Mouse (Mus musculus): ENCODE measurements at regions not wholly inside any gene's neighbourhood (a gene's known extent, or its start where the extent isn't known, plus 50 kb on each side); places are given as distances from the start of the nearest gene placed in this dataset.

- Histone ChIP-seq H3K27me3 (ENCODE audit: control insufficient read depth, insufficient read depth, low read length) (no peaks in the 10 kb centered on the region), H3K4me1 (ENCODE audit: control insufficient read depth, insufficient read depth, low read length) (peaks cover 18% of the 10 kb centered on the region), H3K9me3 (replicated peaks; ENCODE audit: control insufficient read depth, low read length) (no peaks in the 10 kb centered on the region), H3K4me3 (ENCODE audit: low read depth, low read length) (no peak overlapping the region), H3K27ac (ENCODE audit: low read depth, low read length) (peak overlapping the region; percentile 88), H3K36me3 (ENCODE audit: control insufficient read depth, insufficient read depth, low read length) (no peaks in the 10 kb centered on the region), H3K4me2 (no peak overlapping the region), H3K9ac (ENCODE audit: low read depth, low read length) (no peak overlapping the region)
- peak; percentile 83 for ATAC-seq (replicated peaks; ENCODE audit: insufficient number of reproducible peaks, low FRiP score, low TSS enrichment)
- 11% methylated on average over 2 of the region's 2 CpGs for WGBS (ENCODE audit: insufficient replicate concordance)
Measured at GRCm38 (mm10) chr3:58166628-58167027, 247.9 kb upstream of the Tsc22d2 start.

GRCm38 (mm10) chr3:58167121-58167520 is 247.4 kb upstream of the Tsc22d2 start:
- no peak overlapping the region for H3K4me3 ChIP-seq (ENCODE audit: low read depth, low read length)
- ATAC-seq (replicated peaks; ENCODE audit: insufficient number of reproducible peaks, low FRiP score, low TSS enrichment) = no peak
- no peaks in the 10 kb centered on the region for H3K27me3 ChIP-seq (ENCODE audit: control insufficient read depth, insufficient read depth, low read length)
- no peak overlapping the region for H3K4me2 ChIP-seq
- peaks cover 15% of the 10 kb centered on the region for H3K4me1 ChIP-seq (ENCODE audit: control insufficient read depth, insufficient read depth, low read length)
- peak overlapping the region; percentile 88 for H3K27ac ChIP-seq (ENCODE audit: low read depth, low read length)
- 30% methylated on average over 3 of the region's 3 CpGs for WGBS (ENCODE audit: insufficient replicate concordance)
- H3K9me3 ChIP-seq (replicated peaks; ENCODE audit: control insufficient read depth, low read length) = no peaks in the 10 kb centered on the region
- no peaks in the 10 kb centered on the region for H3K36me3 ChIP-seq (ENCODE audit: control insufficient read depth, insufficient read depth, low read length)
- H3K9ac ChIP-seq (ENCODE audit: low read depth, low read length) = no peak overlapping the region

DNA sequence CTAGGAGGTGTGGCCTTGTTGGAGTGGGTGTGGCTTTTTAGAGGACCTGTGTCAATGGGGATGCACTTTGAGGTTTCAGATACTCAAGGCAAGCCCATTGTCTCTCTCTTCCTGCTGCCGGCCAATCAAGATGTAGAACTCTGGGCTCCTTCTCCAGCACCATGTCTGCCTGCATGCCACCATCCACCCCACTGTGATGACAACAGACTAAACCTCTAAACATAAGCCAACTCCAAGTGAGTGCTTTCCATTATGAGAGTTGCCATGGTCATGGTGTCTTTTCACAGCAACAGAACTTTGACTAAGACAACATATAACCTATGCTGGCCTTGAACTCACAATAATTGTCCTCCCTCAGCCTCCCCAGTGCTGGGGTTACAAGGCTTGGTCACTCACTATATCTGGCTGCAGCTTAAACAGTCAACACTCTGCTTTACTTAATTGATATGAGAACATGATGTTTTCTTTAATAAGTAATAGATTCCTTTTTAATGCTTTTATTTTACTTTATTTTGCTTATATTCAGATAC is 246.7 kb upstream of the Tsc22d2 start:
- Histone ChIP-seq H3K4me1 (ENCODE audit: control insufficient read depth, insufficient read depth, low read length) (peaks cover 15% of the 10 kb centered on the region), H3K27ac (ENCODE audit: low read depth, low read length) (peak overlapping the region; percentile 52; the same call in 1 of the 2 replicates), H3K27me3 (ENCODE audit: control insufficient read depth, insufficient read depth, low read length) (no peaks in the 10 kb centered on the region), H3K4me3 (ENCODE audit: low read depth, low read length) (no peak overlapping the region), H3K9me3 (replicated peaks; ENCODE audit: control insufficient read depth, low read length) (no peaks in the 10 kb centered on the region), H3K36me3 (ENCODE audit: control insufficient read depth, insufficient read depth, low read length) (no peaks in the 10 kb centered on the region), H3K4me2 (no peak overlapping the region), H3K9ac (ENCODE audit: low read depth, low read length) (no peak overlapping the region)
- ATAC-seq (replicated peaks; ENCODE audit: insufficient number of reproducible peaks, low FRiP score, low TSS enrichment) = no peak
- whole genome bisulfite sequencing (ENCODE audit: insufficient replicate concordance) = 76% methylated on average over 1 of the region's 1 CpGs

DNA sequence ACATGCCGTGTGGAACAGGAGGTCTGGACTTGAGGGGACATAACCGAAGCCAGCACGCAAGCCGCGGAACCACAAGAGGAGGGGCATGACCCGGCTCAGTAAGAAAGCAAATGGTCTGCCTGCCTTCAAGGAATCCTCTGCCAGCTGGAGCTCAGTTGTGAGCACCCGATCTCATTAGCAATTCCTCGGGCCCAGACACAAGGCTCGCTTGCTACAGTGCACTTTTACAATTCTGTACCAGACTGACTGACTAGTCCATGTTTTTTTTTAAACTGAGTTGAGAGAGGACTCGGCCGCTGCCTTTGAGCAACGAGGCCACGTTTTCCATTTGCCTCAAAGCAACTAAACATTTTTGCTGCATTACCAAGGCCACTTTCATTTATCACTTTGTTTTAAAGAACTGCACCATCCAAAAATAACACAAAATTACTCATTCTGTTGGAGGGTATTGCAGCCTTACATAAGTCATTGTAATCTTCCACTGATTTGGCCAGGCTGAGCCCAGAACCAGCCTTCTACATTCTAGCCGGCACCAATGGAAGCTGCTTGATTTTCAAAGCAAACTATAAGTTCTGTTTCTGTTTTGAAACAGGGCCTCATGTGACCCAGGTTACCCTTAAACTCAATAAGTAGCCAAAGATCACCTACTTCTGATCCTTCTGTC is 245.9 kb upstream of the Tsc22d2 start:
- Histone ChIP-seq H3K9me3 (replicated peaks; ENCODE audit: control insufficient read depth, low read length) (no peaks in the 10 kb centered on the region), H3K36me3 (ENCODE audit: control insufficient read depth, insufficient read depth, low read length) (no peaks in the 10 kb centered on the region), H3K4me2 (no peak overlapping the region), H3K9ac (ENCODE audit: low read depth, low read length) (no peak overlapping the region), H3K27me3 (ENCODE audit: control insufficient read depth, insufficient read depth, low read length) (no peaks in the 10 kb centered on the region), H3K4me3 (ENCODE audit: low read depth, low read length) (no peak overlapping the region), H3K4me1 (ENCODE audit: control insufficient read depth, insufficient read depth, low read length) (peaks cover 15% of the 10 kb centered on the region), H3K27ac (ENCODE audit: low read depth, low read length) (no peak overlapping the region)
- WGBS (ENCODE audit: insufficient replicate concordance) = 54% methylated on average over 14 of the region's 14 CpGs
- ATAC-seq (replicated peaks; ENCODE audit: insufficient number of reproducible peaks, low FRiP score, low TSS enrichment) = no peak

GRCm38 (mm10) chr3:58169786-58170185 is 244.7 kb upstream of the Tsc22d2 start:
- Histone ChIP-seq H3K4me3 (ENCODE audit: low read depth, low read length) (no peak overlapping the region), H3K27ac (ENCODE audit: low read depth, low read length) (no peak overlapping the region), H3K4me2 (no peak overlapping the region), H3K27me3 (ENCODE audit: control insufficient read depth, insufficient read depth, low read length) (no peaks in the 10 kb centered on the region), H3K9ac (ENCODE audit: low read depth, low read length) (no peak overlapping the region), H3K36me3 (ENCODE audit: control insufficient read depth, insufficient read depth, low read length) (no peaks in the 10 kb centered on the region), H3K4me1 (ENCODE audit: control insufficient read depth, insufficient read depth, low read length) (peaks cover 15% of the 10 kb centered on the region), H3K9me3 (replicated peaks; ENCODE audit: control insufficient read depth, low read length) (no peaks in the 10 kb centered on the region)
- WGBS (ENCODE audit: insufficient replicate concordance) = 85% methylated on average over 6 of the region's 6 CpGs
- no peak for ATAC-seq (replicated peaks; ENCODE audit: insufficient number of reproducible peaks, low FRiP score, low TSS enrichment)

DNA sequence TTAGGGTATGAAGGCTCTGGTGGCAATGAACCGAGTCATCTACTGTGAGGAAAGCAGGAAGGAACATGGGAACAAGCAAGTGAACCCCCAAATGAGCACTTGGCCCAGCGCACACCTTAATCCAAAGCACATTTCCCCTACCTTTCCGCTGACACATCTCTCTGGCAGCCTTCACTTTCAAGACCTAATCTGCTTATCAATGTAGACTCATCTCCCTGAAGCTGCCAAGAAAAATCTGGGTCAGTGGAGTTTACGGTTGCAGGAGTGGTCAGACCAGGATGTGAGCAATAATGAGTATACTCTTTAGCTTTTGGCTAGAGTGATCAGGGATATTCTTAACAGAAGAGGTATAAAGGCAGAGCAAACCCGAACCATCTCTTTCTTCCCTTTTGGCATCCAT is 242.4 kb upstream of the Tsc22d2 start:
- no peaks in the 10 kb centered on the region for H3K9me3 ChIP-seq (replicated peaks; ENCODE audit: control insufficient read depth, low read length)
- peaks cover 2% of the 10 kb centered on the region; the same call in 1 of the 2 replicates for H3K4me1 ChIP-seq (ENCODE audit: control insufficient read depth, insufficient read depth, low read length)
- WGBS (ENCODE audit: insufficient replicate concordance) = 75% methylated on average over 5 of the region's 5 CpGs
- no peaks in the 10 kb centered on the region for H3K27me3 ChIP-seq (ENCODE audit: control insufficient read depth, insufficient read depth, low read length)
- no peak for ATAC-seq (replicated peaks; ENCODE audit: insufficient number of reproducible peaks, low FRiP score, low TSS enrichment)
- no peaks in the 10 kb centered on the region for H3K36me3 ChIP-seq (ENCODE audit: control insufficient read depth, insufficient read depth, low read length)
- H3K9ac ChIP-seq (ENCODE audit: low read depth, low read length) = no peak overlapping the region
- H3K4me2 ChIP-seq = no peak overlapping the region
- no peak overlapping the region for H3K4me3 ChIP-seq (ENCODE audit: low read depth, low read length)
- H3K27ac ChIP-seq (ENCODE audit: low read depth, low read length) = no peak overlapping the region

DNA sequence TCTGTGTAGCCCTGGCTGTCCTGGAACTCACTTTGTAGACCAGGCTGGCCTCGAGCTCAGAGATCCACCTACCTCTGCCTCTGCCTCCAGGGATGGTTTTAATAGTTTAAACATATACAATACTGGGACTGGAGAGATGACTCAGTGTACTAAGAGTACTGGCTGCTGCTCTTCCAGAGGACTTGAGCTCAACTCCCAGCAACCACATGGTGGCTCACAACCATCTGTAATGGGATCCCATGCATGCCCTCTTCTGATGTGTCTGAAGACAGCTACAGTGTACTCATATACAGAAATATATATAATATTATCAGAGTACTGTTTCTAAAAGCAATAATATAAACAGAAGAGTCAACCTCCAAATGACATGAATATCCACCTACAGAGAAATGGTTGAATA is 240.7 kb upstream of the Tsc22d2 start:
- no peak for ATAC-seq (replicated peaks; ENCODE audit: insufficient number of reproducible peaks, low FRiP score, low TSS enrichment)
- 91% methylated on average over 1 of the region's 1 CpGs for WGBS (ENCODE audit: insufficient replicate concordance)

DNA sequence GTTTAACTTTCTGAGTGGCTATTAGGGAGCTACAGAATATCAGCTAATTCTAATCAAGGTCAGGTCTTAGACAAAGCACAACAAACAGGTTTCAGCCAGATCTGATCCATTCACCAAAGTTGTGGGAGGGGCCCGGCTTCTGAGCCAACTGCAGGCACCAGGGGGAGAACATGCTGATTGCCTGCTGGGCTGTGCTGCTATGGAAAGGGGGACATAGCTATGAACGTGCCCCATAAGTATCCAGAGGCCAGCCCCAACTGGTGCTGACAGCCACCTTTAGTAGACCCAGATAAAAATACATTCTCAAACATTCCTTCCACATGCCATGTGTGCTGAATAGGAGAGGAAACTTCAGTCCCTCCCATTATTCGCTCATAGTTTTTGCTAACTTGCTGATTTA is 232.8 kb upstream of the Tsc22d2 start:
- H3K27ac ChIP-seq (ENCODE audit: low read depth, low read length) = peak overlapping the region; percentile 86
- H3K9me3 ChIP-seq (replicated peaks; ENCODE audit: control insufficient read depth, low read length) = no peaks in the 10 kb centered on the region
- peaks cover 8% of the 10 kb centered on the region for H3K4me1 ChIP-seq (ENCODE audit: control insufficient read depth, insufficient read depth, low read length)
- H3K4me3 ChIP-seq (ENCODE audit: low read depth, low read length) = no peak overlapping the region
- H3K4me2 ChIP-seq = peak overlapping the region; percentile 53
- H3K27me3 ChIP-seq (ENCODE audit: control insufficient read depth, insufficient read depth, low read length) = no peaks in the 10 kb centered on the region
- 18% methylated on average over 3 of the region's 3 CpGs for WGBS (ENCODE audit: insufficient replicate concordance)
- no peak overlapping the region for H3K9ac ChIP-seq (ENCODE audit: low read depth, low read length)
- peak; percentile 87 for ATAC-seq (replicated peaks; ENCODE audit: insufficient number of reproducible peaks, low FRiP score, low TSS enrichment)
- H3K36me3 ChIP-seq (ENCODE audit: control insufficient read depth, insufficient read depth, low read length) = no peaks in the 10 kb centered on the region

More for the DNA sequence above, 240.7 kb upstream of the Tsc22d2 start:
- no peak overlapping the region for H3K27ac ChIP-seq (ENCODE audit: low read depth, low read length)
- no peak overlapping the region for H3K4me2 ChIP-seq
- no peaks in the 10 kb centered on the region for H3K27me3 ChIP-seq (ENCODE audit: control insufficient read depth, insufficient read depth, low read length)
- H3K9me3 ChIP-seq (replicated peaks; ENCODE audit: control insufficient read depth, low read length) = no peaks in the 10 kb centered on the region
- H3K4me1 ChIP-seq (ENCODE audit: control insufficient read depth, insufficient read depth, low read length) = no peaks in the 10 kb centered on the region
- no peaks in the 10 kb centered on the region for H3K36me3 ChIP-seq (ENCODE audit: control insufficient read depth, insufficient read depth, low read length)
- H3K9ac ChIP-seq (ENCODE audit: low read depth, low read length) = no peak overlapping the region
- H3K4me3 ChIP-seq (ENCODE audit: low read depth, low read length) = no peak overlapping the region

- peak overlapping the region; percentile 53 for H3K4me2 ChIP-seq
- peaks cover 8% of the 10 kb centered on the region for H3K4me1 ChIP-seq (ENCODE audit: control insufficient read depth, insufficient read depth, low read length)
- H3K36me3 ChIP-seq (ENCODE audit: control insufficient read depth, insufficient read depth, low read length) = no peaks in the 10 kb centered on the region
- ATAC-seq (replicated peaks; ENCODE audit: insufficient number of reproducible peaks, low FRiP score, low TSS enrichment) = peak; percentile 85
- no peak overlapping the region for H3K4me3 ChIP-seq (ENCODE audit: low read depth, low read length)
- 26% methylated on average over 4 of the region's 4 CpGs for WGBS (ENCODE audit: insufficient replicate concordance)
- no peaks in the 10 kb centered on the region for H3K9me3 ChIP-seq (replicated peaks; ENCODE audit: control insufficient read depth, low read length)
- H3K27ac ChIP-seq (ENCODE audit: low read depth, low read length) = peak overlapping the region; percentile 86
- H3K27me3 ChIP-seq (ENCODE audit: control insufficient read depth, insufficient read depth, low read length) = no peaks in the 10 kb centered on the region
- H3K9ac ChIP-seq (ENCODE audit: low read depth, low read length) = no peak overlapping the region
Measured at GRCm38 (mm10) chr3:58182299-58182698, 232.2 kb upstream of the Tsc22d2 start.
